Mouse (Mus musculus): ENCODE measurements around the gene Olfr304.

DNA sequence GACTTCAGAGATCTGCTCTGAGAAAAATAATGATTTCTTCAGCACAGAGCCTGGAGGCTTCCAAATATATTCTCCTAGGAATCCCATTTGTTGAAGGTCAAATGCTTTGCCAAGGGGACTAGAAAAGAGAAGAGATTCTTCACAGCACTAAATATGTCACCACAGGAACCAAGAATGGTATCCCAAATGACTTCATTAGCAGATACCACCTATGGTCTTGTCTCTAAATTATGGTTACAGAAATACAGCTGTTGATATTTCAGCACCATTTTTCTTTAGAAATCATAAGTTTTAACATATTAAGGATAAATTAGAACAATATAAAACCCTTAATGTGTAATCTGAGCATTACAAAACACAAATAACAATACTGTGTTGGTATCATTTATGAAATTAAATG is 11.2 kb upstream of the Olfr304 start, which contains the start of gene Olfr303:
- TF ChIP-seq CTCF (IDR thresholded peaks at IDR 0.05; ENCODE audit: control insufficient read depth, insufficient read depth, insufficient replicate concordance, low read depth, low read length) (no peak), POLR2A (IDR thresholded peaks at IDR 0.05; ENCODE audit: control insufficient read depth, low read depth, low read length) (no peak)

Measured in testis, adult 2 months (tissue).